Mouse (Mus musculus) brain, embryonic 18.5 days (tissue): ENCODE data around the gene Antxrl.

Source experiments
- DNase-seq: peaks from one replicate; pipeline ENCODE4 v3.0.0-alpha.2; 2012; ENCODE audit warnings: low read depth, low spot score

Antxrl gene

DNA sequence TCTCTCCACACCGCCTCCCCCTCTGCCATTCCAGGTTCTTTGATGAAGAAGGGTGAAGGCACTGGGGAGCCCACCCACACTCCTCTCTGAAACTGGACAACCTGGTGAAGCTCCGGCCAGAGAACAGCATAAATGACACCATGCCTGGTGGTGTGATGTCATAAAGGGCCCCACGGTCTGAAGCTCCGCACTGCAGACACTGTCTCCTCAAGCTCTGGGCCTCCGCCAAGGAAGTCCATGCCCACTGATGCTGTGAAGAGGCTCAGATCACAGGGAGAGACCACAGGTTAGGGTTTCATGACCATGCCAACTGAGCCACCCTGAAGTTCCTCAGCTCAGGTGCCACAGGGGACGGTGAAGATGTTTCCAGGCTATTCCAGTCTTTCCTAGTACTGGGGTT, at the start of gene Antxrl:
TSS of gene Antxrl (plus strand) at position 192 of the 400 bp plus-strand sequence.
- no peak for DNase-seq

DNA sequence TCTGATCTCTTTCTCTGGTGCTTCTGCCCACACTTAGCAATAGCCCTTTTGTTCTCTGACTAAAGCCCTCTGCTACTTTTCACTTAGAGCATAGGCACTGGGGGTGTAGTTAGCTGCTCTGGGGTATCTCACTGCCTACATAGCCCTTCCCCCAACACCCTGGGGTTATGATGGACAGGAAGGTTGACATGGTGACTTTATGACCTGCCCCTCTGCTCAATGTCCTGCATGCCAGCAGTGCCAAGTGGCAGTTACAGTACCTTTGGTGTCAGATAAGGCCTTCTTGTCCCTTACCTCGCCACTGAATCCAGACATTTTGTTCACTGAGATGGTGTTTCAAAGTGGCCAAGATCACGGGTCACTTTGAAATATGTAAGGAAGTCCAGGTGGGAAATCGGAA, 37.4 kb upstream of the Antxrl start, which contains the start of gene Gm30083:
TSS of gene Gm30083 (minus strand) at position 120 of the 400 bp plus-strand sequence.
- no peak for DNase-seq

DNA sequence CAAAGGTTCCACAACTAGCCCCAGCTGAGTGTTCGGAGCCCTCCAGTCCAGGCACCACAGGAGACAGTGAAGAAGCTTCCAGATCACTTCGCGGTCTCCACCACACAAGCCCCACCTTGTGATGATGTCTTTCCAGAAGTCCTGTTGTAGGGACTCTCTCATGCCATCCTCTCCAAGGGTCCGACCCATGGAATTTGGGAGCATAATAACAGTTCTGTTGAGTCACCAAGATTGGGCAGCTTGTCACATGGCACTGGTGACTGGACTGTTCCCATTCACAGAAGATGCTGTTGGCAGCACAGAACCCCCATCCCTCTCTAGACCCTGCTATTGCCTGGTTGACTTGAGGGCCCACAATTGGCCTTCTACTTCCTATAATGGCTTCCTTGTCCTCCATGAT, 36.1 kb upstream of the Antxrl start, which contains the start of gene Gm5460:
TSS of gene Gm5460 (plus strand) at position 378 of the 400 bp plus-strand sequence.
- DNase-seq: no peak

DNA sequence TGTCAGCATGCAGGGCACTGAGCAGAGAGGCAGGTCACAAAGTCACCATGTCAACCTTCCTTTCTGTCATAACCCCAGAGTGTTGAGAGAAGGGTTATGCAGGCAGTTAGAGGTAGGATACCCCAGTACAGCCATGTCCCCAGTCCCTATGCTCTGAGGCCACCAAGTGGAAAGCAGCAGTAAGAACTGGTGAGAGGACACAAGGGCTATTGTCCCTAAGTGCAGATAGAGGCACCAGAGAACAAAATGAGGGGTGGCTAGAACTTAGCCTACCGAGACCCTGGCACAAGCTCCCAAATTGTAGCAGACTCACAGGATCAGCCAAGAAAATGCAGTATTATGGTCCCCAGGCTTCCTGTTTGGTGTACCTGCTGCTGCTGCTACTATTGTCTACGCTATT, 35.6 kb upstream of the Antxrl start:
- no peak for DNase-seq

DNA sequence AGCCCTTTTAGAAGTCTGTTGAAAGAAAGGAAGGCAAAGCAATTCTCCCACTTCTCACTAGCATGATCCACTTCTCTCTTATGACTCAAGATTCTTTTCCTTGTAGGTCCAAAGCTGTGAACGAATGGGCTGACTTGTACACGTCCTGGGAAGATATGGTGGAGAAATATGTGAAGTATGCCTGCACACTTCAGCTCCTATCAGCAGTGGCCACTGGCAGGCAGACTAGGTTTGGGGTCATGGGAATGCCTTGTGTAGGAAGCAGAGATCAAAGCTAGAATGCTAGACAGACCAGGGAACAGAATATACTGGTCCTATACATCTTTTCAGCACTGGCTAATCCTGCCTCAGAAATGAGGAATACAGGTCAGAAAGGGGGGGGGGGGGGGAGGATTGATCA, 25.8 kb upstream of the Antxrl start:
- no peak for DNase-seq

DNA sequence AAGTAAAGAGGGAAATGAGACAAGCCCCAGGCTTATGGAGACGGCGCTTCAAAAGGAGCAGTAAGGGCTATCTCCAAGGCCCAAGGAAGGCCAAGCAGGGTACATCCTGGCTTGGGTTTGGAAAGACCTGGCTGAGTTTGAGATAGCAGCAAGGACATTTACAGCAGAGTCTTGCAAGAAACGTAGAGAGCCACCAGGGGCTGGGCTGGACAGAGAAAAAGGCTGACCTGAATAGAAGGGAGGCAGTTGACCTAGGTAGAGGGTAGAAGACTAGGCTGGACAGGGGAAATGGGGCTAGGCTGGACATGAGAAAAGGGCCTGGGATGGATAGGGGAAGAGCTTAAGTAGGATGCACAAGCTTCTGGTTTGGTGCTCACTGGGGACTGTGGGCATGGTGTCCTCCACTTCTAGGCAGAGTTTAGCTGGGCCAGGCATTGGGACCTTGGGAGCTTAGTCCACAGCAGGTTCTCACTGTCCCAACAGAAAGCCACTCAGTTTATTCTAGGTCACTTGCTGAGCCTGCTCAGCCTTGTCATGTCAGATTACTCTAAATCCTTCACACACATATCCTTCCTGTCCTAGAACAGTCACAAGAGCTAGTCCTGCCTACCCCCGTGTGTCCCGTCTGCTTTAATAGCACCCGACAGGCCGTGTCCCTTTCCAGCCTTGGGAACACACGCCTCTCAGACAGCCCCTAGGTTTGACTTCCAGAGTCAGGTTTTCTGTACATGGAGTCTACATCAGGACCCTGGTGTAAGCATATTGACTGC, 18.5 kb upstream of the Antxrl start:
- no peak for DNase-seq

DNA sequence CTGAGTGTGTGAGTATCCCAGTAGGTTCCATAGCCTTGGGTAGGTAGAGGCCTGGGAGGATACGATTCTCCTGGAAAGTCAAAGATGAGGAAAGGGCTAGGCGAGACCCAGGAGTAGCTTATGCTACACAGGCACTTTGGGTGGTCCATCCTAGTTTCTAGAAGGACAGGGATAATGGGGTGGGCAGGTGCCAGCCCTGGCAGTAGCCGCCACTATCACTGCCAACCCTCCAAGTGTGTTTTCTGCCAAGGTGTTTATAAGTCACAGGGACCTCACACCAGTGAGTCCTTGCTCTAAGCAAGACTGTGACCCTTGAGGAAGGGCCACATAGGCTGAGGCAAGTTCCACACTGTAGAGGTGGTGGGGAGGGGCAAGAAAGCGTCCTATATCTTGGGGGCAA, 11.3 kb upstream of the Antxrl start:
- no peak for DNase-seq

DNA sequence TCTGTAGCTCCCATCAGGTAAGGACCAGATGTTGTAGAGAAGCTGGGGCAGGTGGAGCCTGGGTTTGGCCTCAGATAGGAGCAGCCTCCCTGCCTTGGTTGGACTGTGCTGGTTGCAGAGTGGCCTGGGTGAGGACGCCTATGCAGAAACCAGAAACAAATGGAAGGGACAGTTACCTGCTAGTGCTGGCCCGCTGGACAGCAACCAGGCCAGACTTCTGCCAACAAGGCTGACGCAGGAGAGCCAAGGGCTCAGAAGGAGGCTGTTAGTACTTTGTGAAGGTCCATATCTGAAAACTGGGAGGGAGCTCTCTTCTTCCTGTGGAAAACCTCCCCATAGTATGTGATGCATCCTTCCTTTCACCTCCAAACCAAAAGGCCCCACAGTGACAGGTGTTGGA, 9.2 kb upstream of the Antxrl start:
- DNase-seq: no peak

DNA sequence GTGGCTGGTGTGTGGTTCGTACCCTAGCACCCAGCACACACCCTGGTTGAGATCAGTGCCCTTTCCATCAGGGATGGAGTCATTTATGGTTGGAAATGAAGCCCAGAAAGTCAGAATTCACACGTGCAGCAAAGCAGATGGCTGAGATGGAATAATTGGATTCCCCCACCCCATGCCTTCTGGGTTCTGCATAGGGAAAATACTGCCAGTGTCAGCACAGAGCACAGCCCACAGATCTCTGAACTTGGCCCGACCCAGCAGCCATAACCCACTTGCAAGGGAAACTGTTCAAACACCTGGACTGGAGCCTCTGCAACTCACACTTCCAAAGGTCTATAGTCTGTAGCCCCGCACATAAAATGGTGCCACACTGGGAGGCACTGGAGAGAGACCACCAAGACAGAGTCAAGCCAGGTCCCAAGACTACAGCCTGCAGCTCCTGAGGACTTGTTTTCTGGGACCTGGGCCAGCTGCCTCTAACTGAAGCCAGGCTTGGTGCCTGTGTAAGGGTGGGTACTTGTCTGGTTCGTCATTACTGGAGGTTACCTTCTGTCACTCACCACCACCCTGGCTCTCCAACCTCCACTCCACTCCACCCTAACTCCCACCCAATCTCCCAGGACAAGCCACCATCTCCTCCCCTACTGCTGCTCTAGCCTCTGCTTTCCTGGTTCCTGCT, 2.3 kb upstream of the Antxrl start:
- peak; percentile 24 for DNase-seq

DNA sequence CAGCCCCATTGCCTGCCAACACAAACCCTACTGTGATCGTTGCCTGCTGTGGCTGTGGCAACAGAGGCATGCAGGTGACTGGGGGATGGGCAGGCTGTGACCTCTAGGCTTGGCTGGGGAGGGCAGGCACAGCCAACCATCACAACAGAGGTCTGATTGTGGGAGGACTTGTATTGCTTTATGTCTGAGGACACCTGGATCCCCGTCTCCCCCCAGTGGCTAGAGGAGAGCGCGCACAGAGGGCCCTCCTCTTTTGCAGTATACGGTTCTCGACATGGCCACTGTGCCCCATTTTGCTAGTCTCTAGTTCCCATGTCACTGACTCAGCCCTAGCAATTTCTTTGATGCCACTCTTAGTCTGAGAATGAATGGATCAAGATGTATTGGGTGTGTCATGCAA, 19.2 kb downstream of the Antxrl start:
- DNase-seq: no peak

DNA sequence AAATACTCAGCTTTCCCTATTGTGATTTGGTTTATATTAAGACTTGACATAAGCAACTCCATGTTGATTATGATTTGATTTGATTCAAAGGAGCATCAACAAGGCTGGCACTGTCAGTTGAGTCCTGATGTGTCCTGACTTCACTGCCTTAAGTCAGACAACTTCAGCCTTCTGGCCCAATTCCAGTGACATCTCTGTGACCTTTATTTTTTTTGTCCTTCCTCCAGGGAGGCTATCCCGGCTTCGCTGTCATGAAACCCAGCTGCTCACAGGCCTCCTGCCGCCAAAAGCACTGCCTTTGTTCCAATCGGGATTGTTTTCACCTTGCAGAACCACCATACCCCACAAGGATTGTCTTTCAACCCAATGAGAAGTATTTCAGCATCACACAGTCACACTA, 22.8 kb downstream of the Antxrl start:
- no peak for DNase-seq

DNA sequence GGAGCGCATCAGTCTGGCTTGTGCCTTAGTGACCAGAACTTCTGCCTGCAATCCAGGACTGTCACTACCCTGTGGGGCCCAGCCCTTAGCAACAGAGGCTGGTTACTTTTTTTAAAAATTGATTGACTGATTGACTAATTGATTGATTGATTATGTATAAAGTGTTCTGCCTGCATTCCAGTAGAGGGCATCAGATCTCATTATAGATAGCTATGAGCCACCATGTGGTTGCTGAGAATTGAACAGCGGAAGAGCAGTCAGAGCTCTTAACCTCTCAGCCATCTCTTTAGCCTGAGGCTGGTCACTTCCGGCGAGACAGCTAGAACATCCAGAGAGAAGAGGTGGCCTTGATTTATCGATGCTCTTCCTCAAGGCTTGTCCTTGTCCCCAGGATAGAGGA, 24.7 kb downstream of the Antxrl start:
- DNase-seq: no peak

DNA sequence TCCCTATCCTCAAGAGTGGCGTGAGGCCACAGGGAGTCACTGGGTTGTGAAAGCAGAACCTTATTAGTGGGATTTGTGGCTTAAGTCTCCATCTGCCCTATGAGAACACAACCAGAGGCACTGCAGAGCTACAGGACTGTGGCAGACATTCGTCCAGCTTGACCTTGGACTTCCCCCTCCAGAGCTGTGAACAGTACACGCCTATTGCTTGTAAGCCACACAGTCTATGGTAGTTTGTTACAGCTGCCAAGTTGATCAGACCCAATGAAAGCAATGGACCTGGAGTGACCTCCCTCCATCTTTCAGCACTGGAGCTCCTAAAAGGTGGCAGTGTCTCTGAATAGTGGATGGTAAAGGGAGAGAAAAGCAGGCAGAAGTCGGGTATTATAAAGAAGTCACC, 25.8 kb downstream of the Antxrl start:
- no peak for DNase-seq

DNA sequence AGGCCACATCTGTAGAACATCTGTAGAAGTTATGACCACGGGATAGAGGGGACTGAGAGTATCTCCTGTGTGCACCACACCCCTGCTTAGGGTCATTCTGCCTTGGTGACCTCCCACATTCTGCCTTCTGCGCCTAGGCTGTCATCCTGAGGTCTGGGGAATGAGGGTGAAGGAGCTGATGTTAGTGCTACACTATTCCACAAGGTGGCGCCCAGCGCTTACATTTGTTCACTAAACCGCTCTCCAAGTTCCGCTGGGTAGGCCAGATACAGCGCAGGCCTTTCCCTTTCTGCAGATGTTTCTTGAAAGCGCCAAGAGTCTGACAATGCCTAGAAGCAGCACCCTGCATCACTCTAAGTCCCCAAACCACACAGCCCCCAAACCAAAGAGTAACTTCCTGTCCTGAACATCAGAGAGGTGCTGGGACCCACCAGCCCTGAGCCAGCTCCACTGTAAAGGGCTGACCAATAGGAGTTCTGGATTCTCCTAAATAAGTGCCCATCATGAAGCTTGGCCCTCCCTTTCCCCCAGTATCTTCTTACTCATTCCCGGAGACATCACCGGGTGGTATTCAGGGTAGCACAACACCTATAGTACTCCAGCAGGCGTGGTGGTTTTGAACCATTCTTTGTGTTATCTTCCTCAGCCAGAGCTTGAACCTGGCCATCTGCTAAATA, 28.0 kb downstream of the Antxrl start:
- peak; percentile 61 for DNase-seq

DNA sequence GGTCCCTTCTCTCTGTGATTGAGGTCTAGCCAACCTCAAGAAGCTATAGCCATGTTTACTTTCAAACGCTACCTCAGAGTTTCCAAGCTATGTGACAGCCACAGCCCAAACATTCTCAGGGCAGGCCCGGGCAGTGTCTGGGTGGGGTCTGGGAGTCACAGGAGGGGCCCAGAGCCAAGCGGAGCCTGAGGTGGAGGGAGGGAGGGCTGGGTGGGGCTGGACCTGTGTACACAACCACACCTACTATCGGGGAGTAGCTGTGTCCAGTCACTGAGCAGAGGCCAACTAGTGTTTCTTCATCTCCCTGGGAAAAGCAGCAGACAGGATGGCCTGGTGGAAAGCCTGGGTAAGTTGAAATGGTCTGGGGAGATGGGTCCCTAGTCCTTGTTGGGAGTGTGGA, 33.2 kb downstream of the Antxrl start, which contains the start of gene Anxa8:
TSS of gene Anxa8 (plus strand) at position 251 of the 400 bp plus-strand sequence.
- DNase-seq: no peak

DNA sequence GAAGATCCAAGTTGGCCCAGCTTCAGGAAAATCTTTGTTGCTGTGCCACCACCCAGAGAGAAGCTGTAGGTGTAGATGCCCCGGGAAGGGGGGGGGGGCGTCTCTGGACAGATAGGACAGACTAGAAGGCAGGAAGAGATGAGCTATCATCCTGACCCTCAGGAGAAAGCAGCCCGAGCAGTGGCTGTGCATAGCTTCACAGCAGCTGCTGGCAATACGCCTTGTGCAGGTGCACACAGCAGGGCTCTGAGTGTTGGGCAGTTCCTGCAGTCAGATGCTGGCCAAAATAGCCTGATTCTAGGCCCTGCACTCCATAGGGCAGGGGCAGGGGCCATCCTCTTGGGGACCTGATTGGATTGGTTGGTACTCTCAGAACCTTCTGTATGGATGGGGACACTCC, 34.3 kb downstream of the Antxrl start:
- DNase-seq: no peak

DNA sequence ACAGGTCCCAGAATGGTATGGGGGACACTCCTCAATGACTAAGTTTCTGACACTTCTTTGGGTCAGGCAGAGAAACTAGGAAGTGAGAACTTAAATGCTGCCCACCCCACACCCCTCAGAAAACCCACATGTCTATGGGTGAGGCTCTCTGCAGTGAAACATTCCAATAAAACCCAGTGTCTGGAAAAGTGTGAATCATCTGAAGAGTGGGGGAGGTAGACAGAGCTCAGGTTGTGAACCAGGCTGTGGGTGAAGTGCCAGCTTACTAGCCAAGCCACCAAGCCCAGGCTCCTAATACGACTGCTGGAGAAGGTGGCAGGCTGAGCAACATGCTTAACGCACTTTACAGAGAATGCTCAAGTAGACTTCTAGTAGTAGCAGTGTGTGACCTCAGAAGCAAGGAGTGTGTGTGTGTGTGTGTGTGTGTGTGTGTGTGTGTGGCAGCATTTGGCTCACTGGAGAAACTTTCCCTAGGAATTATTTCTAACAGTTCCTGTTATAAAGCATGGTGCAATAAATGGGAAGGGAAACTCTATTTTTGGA, 35.4 kb downstream of the Antxrl start:
- DNase-seq: no peak

DNA sequence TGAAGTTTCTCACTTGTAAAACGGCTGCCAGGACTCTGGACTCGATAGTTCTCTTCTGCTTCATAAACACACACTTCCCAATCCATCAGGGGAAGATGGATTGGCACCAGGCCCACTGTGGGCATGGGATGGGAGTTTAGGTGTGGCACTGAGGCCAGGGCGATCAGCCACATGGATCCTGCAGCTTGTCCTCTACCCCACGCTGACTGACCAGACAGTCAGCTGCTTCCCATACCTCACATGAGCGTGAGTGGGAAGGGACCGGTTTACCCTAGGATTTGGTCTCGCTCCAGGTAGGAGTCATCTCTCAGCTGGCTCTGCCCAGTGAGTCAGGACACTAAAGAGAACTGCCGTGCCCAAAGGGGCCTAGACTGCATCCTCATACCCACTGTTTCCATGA, 37.3 kb downstream of the Antxrl start:
- no peak for DNase-seq

DNA sequence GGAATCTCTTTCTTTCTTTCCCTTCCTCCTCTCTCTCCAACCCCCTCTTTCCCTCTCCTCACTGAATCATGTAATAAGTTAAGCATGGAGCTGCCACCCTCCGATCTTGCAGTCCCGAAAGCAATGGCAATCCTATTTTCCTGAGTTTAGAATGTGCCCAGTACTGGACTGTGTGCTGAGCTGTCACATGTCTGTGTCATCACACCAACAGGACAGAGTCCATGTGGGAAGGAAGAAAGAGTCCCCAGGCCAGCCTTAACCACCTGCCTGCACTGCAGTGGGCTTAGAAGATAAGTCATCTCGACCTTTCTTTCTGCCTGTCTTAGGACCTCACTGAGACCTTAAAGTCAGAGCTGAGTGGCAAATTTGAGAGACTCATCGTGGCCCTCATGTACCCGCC, 39.0 kb downstream of the Antxrl start:
- DNase-seq: no peak

DNA sequence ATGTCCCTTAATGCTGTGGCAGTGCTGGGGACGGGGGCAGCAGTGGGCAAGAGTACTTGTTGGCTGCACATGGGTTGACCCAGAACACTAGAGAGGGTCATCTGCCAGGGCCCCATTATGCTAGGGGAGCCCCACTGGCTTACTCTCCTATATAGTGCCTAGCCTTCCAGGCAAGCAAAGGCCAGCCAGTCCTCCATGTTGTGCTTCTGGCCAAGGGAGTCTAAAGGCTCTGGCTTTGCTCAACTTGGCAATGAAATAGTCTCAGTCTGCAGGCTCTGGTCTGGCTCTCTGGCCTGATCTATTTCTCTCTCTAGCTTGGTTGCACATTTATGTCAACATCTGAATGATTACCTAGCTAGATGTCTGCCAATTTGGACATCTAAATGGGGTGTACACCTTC, 40.3 kb downstream of the Antxrl start:
- DNase-seq: no peak

DNA sequence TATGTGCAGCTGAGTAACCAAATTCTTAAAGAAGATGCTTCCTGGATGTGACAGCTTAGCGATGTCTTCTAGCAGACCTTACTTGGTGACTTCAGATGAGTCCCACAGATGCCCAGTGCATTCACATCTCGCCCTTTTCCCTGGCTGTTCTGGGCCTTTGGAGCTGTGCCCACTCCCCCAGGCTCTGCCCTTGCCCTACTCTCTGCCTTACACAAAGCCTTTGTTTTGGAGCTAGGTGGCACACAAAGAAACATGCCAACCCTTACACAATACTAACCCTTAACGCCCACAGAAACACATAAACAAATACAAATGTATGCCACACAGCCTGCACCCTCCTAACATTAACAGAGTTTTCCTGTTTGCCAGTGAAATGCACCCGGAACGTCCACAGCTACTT, 43.7 kb downstream of the Antxrl start:
- no peak for DNase-seq

DNA sequence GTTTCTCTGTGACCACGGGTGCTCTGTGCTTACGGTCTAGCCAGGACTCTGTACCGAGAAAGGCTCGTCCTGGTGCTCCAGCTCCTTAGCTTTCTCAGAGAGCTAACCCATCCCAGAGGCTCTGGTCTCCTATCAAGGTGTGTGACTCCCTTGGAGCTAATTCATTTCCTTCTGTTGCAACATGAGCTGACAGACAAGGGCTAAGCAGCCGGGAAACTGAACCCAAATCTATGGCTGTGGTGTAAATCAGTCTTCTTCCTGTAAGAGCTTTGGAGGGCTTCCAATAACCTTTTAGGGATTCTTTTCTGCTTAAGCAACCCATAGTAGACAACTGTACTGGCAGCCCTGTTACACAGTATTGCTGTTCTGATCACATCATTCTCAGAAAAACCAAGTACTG, 50.1 kb downstream of the Antxrl start, which contains the start of gene A630023A22Rik:
TSS of gene A630023A22Rik (minus strand) at position 154 of the 400 bp plus-strand sequence.
- no peak for DNase-seq
